Mouse (Mus musculus) midbrain, embryonic 14.5 days (tissue): ENCODE data around the gene Zfp865. TPM values are rescaled to one million over a fixed set of nuclear protein-coding genes. Genes with fewer than 3 reads are reported as not detected.

Experiments
- ATAC-seq: fragments of 200-750 bp; cut with Nextera tagmentation; 2 replicates; pipeline ENCODE4 v1.8.0; 2017; ENCODE audit warnings: moderate number of reproducible peaks, moderate library complexity; ENCODE audit not compliant: low FRiP score, low TSS enrichment
- DNase-seq: peaks from one replicate; pipeline ENCODE4 v3.0.0-alpha.2; 2015
- H3K27ac ChIP-seq: fragments of 300-500 bp; sonication (generic); replicated peaks from 2 replicates; pipeline ENCODE4 v1.5.1; 2014; ENCODE audit warnings: mild to moderate bottlenecking, low read depth, low read length, moderate library complexity
- H3K27me3 ChIP-seq: fragments of 300-500 bp; sonication (generic); 2 replicates; pipeline ENCODE4 v1.6.1; 2014; ENCODE audit warnings: low read length, control low read depth, mixed read lengths; ENCODE audit not compliant: control insufficient read depth, insufficient read depth
- H3K36me3 ChIP-seq: fragments of 300-500 bp; sonication (generic); 2 replicates; pipeline ENCODE4 v1.6.1; 2014; ENCODE audit warnings: low read length, control low read depth; ENCODE audit not compliant: control insufficient read depth, insufficient read depth
- H3K4me1 ChIP-seq: fragments of 300-500 bp; sonication (generic); 2 replicates; pipeline ENCODE4 v1.6.1; 2014; ENCODE audit warnings: mild to moderate bottlenecking, antibody characterized with exemption, low read length, control low read depth; ENCODE audit not compliant: control insufficient read depth, insufficient read depth
- H3K4me2 ChIP-seq: fragments of 300-500 bp; sonication (generic); 2 replicates; pipeline ENCODE4 v1.6.1; 2014; ENCODE audit warnings: mild to moderate bottlenecking, low read length, moderate library complexity
- H3K4me3 ChIP-seq: fragments of 300-500 bp; sonication (generic); replicated peaks from 2 replicates; pipeline ENCODE4 v1.5.1; 2014; ENCODE audit warnings: low read depth, low read length
- H3K9ac ChIP-seq: fragments of 300-500 bp; sonication (generic); replicated peaks from 2 replicates; pipeline ENCODE4 v1.6.1; 2014; ENCODE audit warnings: mild to moderate bottlenecking, low read length, moderate library complexity
- H3K9me3 ChIP-seq: fragments of 300-500 bp; sonication (generic); 2 replicates; pipeline ENCODE4 v1.6.1; 2016; ENCODE audit warnings: low read length, control low read depth, mixed read lengths; ENCODE audit not compliant: control insufficient read depth
- WGBS: fragments of 180-500 bp; shearing (Covaris S2); extraction: QIAGEN DNeasy Blood & Tissue Kit; methylation state at CpG from one replicate; pipeline ENCODE4 v1.1.7; 2014; 5-methylcytosine and 5-hydroxymethylcytosine counted together
- polyA plus RNA-seq: library from polyadenylated mRNA; unstranded; fragments of >200 nt; fragmentation: Nextera tagmentation; extraction: Ambion mirVana; gene quantifications from 2 replicates; pipeline ENCODE4 v1.2.1, GENCODE M21; 2014

Zfp865 gene
- polyA plus RNA-seq, 1 experiment from 2014 or later: 6.8 TPM

DNA sequence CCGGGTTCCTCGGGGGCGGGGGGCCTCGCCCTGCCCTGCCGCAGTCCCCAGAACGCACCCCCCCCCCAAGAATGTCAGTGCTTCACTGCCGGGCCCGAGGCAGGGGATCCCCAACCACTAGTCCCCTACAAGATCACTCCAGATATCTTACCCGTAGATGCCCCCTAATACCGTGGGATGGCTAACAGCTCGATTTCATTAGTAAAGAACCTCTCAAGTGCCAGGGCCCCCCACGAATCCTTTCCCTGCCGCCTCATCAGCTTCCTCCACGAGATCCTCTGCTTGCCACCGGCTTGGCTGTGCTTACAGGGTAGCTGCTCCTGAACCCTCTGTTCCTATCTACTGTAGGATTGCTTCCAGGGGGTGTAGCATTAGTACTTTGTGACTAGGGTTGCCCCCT lies 509 bp downstream of the Zfp865 start:
- peak; percentile 43 for DNase-seq
- Histone ChIP-seq H3K27ac (peak overlapping the region; percentile 92), H3K36me3 (peaks cover 23% of the 10 kb centered on the region), H3K4me1 (peaks cover 12% of the 10 kb centered on the region), H3K9me3 (no peaks in the 10 kb centered on the region), H3K27me3 (no peaks in the 10 kb centered on the region), H3K4me2 (peak overlapping the region; percentile 76), H3K9ac (peak overlapping the region; percentile 95), H3K4me3 (peak overlapping the region; percentile 71)
- 0 out of 2 replicates have a peak, but pooled peaks have one; percentile 4 for ATAC-seq
- WGBS: under 1% methylated on average over 15 of the region's 15 CpGs

DNA sequence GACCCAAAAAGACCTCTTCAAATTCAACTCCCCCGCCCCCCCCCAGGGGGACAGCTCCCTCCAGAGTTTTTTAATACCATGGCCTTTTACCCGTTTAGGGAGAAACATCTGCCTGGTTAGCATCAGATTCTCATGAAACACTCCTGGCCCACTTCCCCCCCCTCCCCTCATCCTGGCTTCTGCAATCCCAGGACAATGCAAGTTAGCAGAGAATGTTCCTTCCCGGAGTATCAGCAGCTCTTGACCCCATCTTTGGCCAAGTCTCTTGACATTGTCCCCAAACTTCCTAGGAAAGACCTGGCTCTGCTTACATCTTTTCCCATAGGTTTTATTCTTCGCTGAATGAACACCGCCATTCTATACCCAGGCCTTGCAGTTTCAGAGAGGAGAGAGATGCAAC lies 1.0 kb downstream of the Zfp865 start:
- no peaks in the 10 kb centered on the region for H3K9me3 ChIP-seq
- H3K4me2 ChIP-seq: peak overlapping the region; percentile 76
- H3K36me3 ChIP-seq: peaks cover 26% of the 10 kb centered on the region
- ATAC-seq (no peak), DNase-seq (no peak)
- peak overlapping the region; percentile 95 for H3K9ac ChIP-seq
- peak overlapping the region; percentile 71 for H3K4me3 ChIP-seq
- no peak overlapping the region; the same call in 1 of the 2 replicates for H3K27ac ChIP-seq
- peaks cover 12% of the 10 kb centered on the region for H3K4me1 ChIP-seq
- no peaks in the 10 kb centered on the region for H3K27me3 ChIP-seq
- WGBS: 50% methylated on average over 5 of the region's 5 CpGs

DNA sequence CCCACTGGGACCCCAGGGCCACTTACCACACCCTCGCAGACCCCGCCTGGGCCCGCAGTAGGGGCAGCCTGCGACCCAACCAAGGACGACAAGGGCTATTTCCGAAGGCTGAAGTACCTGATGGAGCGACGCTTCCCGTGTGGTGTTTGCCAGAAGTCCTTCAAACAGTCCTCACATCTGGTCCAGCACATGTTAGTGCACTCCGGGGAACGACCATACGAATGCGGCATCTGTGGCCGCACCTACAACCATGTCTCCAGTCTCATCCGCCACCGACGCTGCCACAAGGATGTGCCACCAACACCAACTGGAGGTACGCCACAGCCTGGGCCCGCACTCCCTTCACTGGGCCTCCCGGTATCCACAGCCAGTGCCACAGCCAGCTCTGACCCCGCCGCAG lies 9.4 kb downstream of the Zfp865 start:
- DNase-seq: no peak
- Histone ChIP-seq H3K27me3 (no peaks in the 10 kb centered on the region), H3K36me3 (peaks cover 76% of the 10 kb centered on the region), H3K9ac (no peak overlapping the region), H3K4me1 (no peaks in the 10 kb centered on the region), H3K4me3 (no peak overlapping the region), H3K4me2 (no peak overlapping the region), H3K27ac (no peak overlapping the region), H3K9me3 (peaks cover 23% of the 10 kb centered on the region)
- WGBS: 95% methylated on average over 22 of the region's 22 CpGs
- no peak for ATAC-seq

DNA sequence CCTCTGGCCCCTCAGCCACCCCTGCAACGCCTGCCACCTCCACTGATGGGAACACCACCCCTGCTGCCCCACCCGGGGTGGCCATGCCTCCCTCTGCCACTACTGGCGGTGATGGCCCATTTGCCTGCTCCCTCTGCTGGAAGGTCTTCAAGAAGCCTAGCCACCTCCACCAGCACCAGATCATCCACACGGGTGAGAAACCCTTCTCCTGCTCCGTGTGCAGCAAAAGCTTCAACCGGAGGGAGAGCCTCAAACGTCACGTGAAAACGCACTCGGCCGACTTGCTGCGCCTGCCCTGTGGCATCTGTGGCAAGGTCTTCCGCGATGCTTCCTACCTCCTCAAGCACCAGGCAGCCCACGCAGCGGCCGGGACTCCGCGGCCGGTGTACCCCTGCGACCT lies 9.8 kb downstream of the Zfp865 start:
- H3K4me3 ChIP-seq: no peak overlapping the region
- ATAC-seq (no peak), DNase-seq (no peak)
- no peak overlapping the region for H3K27ac ChIP-seq
- H3K9me3 ChIP-seq: peaks cover 23% of the 10 kb centered on the region
- WGBS: 94% methylated on average over 21 of the region's 21 CpGs
- H3K27me3 ChIP-seq: no peaks in the 10 kb centered on the region
- H3K36me3 ChIP-seq: peaks cover 78% of the 10 kb centered on the region
- H3K4me1 ChIP-seq: no peaks in the 10 kb centered on the region
- no peak overlapping the region for H3K4me2 ChIP-seq
- no peak overlapping the region for H3K9ac ChIP-seq

DNA sequence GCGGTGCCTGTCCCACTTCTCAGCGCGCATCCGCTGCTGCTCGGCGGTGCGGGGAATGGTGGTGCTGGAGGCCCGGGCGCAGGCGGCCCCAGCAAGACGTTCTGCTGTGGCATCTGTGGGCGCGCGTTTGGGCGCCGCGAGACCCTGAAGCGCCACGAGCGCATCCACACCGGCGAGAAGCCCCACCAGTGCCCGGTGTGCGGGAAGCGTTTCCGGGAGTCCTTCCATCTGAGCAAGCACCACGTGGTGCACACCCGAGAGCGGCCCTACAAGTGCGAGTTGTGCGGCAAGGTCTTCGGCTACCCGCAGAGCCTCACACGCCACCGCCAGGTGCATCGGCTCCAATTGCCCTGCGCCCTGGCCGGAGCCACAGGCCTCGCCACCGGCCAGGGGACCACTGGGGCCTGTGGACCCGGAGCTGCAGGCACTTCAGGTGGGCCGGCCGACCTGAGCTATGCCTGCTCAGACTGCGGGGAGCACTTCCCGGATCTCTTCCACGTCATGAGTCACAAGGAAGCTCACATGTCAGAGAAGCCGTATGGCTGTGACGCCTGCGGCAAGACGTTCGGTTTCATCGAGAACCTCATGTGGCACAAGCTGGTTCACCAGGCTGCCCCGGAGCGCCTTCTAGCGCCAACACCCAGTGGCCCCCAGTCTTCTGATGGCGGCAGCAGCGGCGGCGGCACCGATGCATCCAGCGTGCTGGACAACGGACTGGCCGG lies 10.5 kb downstream of the Zfp865 start:
- Histone ChIP-seq H3K9me3 (peaks cover 23% of the 10 kb centered on the region), H3K4me2 (no peak overlapping the region), H3K27ac (no peak overlapping the region), H3K9ac (no peak overlapping the region), H3K27me3 (no peaks in the 10 kb centered on the region), H3K4me3 (no peak overlapping the region), H3K4me1 (no peaks in the 10 kb centered on the region), H3K36me3 (peaks cover 85% of the 10 kb centered on the region)
- 88% methylated on average over 63 of the region's 63 CpGs for WGBS
- DNase-seq: no peak
- no peak for ATAC-seq

DNA sequence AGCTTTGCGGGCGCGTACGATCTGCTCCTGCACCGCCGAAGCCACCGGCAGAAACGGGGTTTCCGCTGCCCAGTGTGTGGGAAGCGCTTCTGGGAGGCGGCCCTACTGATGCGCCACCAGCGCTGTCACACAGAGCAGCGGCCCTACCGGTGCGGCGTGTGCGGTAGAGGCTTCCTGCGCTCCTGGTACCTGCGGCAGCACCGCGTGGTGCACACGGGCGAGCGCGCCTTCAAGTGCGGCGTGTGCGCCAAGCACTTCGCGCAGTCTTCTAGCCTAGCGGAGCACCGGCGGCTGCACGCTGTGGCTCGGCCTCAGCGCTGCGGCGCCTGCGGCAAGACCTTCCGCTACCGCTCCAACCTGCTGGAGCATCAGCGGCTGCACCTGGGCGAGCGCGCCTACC lies 11.3 kb downstream of the Zfp865 start:
- Histone ChIP-seq H3K9me3 (peaks cover 23% of the 10 kb centered on the region), H3K9ac (no peak overlapping the region), H3K4me3 (no peak overlapping the region), H3K4me2 (no peak overlapping the region), H3K27ac (no peak overlapping the region), H3K4me1 (no peaks in the 10 kb centered on the region), H3K27me3 (no peaks in the 10 kb centered on the region), H3K36me3 (peaks cover 88% of the 10 kb centered on the region)
- 80% methylated on average over 46 of the region's 46 CpGs for WGBS
- DNase-seq (no peak), ATAC-seq (no peak)

DNA sequence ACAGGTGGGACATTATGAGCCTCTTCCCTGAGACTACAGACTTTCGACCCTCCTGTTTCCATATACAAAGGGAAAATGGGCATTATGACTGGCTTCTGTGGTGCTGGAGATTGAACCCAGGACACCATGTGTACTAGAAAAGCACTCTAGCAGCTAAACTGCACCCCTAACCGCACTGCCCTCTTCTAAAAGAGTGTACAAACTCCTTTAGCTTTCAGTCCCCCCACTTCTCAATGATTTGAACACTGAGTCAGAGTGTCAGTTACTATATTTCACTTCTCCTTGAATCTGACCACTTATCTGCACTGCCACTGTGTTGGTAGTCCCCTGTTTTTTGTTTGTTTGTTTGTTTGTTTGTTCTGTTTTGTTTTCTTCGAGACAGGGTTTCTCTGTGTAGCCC lies 13.6 kb downstream of the Zfp865 start, which contains the start of gene 4632433K11Rik:
Gene 4632433K11Rik, plus strand, starts transcription at position 301 of the 400 bp plus-strand sequence.
- Histone ChIP-seq H3K27me3 (no peaks in the 10 kb centered on the region), H3K4me1 (0 out of 2 replicates have a peak, but pooled peaks cover 4% of the 10 kb centered on the region), H3K4me2 (no peak within 1 kb of the TSS), H3K4me3 (no peak within 1 kb of the TSS), H3K36me3 (peaks cover 75% of the 10 kb centered on the region), H3K27ac (no peak within 1 kb of the TSS), H3K9ac (no peak within 1 kb of the TSS), H3K9me3 (peaks cover 23% of the 10 kb centered on the region)
- ATAC-seq (no peak), DNase-seq (no peak)
- 95% methylated on average over 3 of the region's 3 CpGs for WGBS

DNA sequence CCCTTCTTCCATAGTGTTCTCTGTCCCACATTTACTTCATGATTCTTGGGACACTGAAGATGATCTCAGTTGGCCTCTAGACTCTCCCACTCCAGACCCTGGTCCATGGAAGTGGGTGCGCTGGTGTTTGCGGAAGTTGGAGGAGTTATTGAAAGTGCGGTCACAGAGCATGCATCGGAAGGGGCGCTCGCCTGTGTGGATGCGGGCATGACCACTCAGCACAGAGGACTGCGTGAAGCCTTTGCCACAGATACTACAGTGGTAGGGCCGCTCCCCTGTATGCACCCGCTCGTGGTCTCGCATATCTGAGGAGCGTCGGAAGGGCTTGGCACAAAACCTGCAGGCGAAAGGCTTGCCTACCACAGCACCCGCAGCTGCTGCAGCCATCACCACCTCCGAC lies 15.5 kb downstream of the Zfp865 start:
- Histone ChIP-seq H3K4me1 (0 out of 2 replicates have a peak, but pooled peaks cover 10% of the 10 kb centered on the region), H3K27me3 (no peaks in the 10 kb centered on the region), H3K9me3 (peaks cover 13% of the 10 kb centered on the region), H3K27ac (no peak overlapping the region), H3K4me3 (no peak overlapping the region), H3K9ac (no peak overlapping the region), H3K4me2 (no peak overlapping the region), H3K36me3 (peaks cover 57% of the 10 kb centered on the region)
- DNase-seq: no peak
- ATAC-seq: no peak
- 96% methylated on average over 17 of the region's 17 CpGs for WGBS

DNA sequence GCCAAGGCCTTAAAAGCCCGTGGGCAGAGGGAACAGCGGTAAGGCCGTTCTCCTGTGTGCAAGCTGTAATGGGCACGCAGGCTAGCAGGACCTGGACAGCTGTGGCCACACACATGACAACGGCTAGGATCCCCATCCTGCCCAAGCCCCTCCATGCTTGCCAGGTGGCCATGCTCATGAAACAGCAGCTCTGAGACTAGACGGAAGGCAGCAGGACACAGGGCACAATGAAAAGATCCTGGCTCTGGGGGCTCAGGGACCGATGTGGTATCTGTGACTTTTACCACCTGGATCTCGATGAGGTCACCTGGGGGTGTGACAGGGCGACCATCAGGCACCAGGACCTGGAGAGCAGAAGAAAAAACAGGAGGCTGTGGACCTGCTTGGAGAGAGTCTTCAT lies 16.0 kb downstream of the Zfp865 start:
- DNase-seq (no peak), ATAC-seq (no peak)
- Histone ChIP-seq H3K9ac (no peak overlapping the region), H3K4me2 (no peak overlapping the region), H3K4me3 (no peak overlapping the region), H3K27me3 (no peaks in the 10 kb centered on the region), H3K9me3 (peaks cover 8% of the 10 kb centered on the region), H3K27ac (no peak overlapping the region), H3K36me3 (peaks cover 52% of the 10 kb centered on the region), H3K4me1 (0 out of 2 replicates have a peak, but pooled peaks cover 10% of the 10 kb centered on the region)
- 95% methylated on average over 9 of the region's 9 CpGs for WGBS
